ENCODE assay signal across 7 mouse cellular contexts in the genomic region with DNA sequence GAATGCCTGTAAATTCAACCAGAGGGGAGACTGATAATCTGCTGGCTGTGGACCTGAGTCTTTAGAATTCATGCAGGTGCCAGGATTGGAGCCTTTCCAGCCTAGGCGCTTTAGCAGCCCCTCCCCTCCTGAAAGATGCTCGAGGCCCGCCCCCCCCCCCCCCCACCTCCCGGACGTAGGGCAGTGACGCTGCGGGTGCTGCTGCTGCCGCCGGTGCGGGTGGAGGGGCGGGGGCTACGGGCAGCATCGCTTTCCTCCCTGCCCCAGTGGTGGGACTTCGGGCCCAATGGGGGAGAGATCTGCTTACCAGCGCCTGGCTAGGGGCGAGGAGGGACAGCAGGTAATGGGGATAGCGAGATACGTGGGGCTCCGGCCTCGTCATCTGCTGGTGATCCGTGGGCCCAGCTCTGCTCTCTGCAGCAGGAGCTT. TPM values are rescaled to one million over a fixed set of nuclear protein-coding genes. Genes with fewer than 3 reads are reported as not detected.
DNase-seq lines count a peak whose midpoint lies in the region; ATAC-seq and TF ChIP-seq lines count a peak whose summit lies in the region.

No protein-coding gene starts in this region.

- H3K4me1 ChIP-seq in bone marrow, adult 2 months (ENCODE audit: control insufficient read depth, insufficient read depth, low read length): peaks cover 4% of the 10 kb centered on the region
- H3K4me1 ChIP-seq in midbrain, embryonic 13.5 days (replicated peaks): peaks cover 59% of the 10 kb centered on the region

- no peaks in the 10 kb centered on the region for H3K9me3 ChIP-seq in midbrain, embryonic 13.5 days

- intact Hi-C loops in left cerebral cortex, postnatal 14 days (cut with DNase I): loop anchor here (2.0 kb wide), 1 partner anchor 24 kb away; no protein-coding TSS in a partner anchor

- H3K27ac ChIP-seq in bone marrow, adult 2 months (ENCODE audit: control insufficient read depth, insufficient read depth, low read depth, low read length, poor library complexity): no peak overlapping the region
- peak overlapping the region; percentile 85 for H3K27ac ChIP-seq in midbrain, embryonic 13.5 days

- H3K4me3 ChIP-seq in bone marrow, adult 2 months (replicated peaks; ENCODE audit: control insufficient read depth, low read depth, low read length): peak overlapping the region; percentile 38
- H3K4me3 ChIP-seq in midbrain, embryonic 13.5 days (replicated peaks): peak overlapping the region; percentile 48

- H3K36me3 ChIP-seq in midbrain, embryonic 13.5 days: no peaks in the 10 kb centered on the region

- TF ChIP-seq POLR2A in bone marrow, adult 2 months (IDR thresholded peaks at IDR 0.05; ENCODE audit: borderline replicate concordance, control insufficient read depth, low read depth, low read length): no peak

- peak overlapping the region; percentile 76 for H3K9ac ChIP-seq in midbrain, embryonic 13.5 days (replicated peaks)

- peak; percentile 22; the same call in 1 of the 2 replicates for ATAC-seq in common myeloid progenitor, adult 5-6 weeks (replicated peaks; ENCODE audit: low read depth, poor library complexity, severe bottlenecking)
- peak; percentile 6 for ATAC-seq in midbrain, embryonic 13.5 days

- 5% methylated on average over 20 of the region's 21 CpGs for WGBS in bone marrow, adult 2 months
- WGBS in midbrain, embryonic 13.5 days: 4% methylated on average over 11 of the region's 21 CpGs

- peak; percentile 45 to 73 for DNase-seq in left cerebral cortex, postnatal 14 days (ENCODE audit: low spot score in 2 of 2)
- DNase-seq in left cerebral cortex, adult 11 months (ENCODE audit: low spot score): no peak
- DNase-seq in induced T-regulatory cell, adult 2 months (ENCODE audit: low read depth): peak; percentile 71
- peak; percentile 54 to 74 for DNase-seq in thymus, postnatal 36 days

- no peaks in the 10 kb centered on the region for H3K27me3 ChIP-seq in midbrain, embryonic 13.5 days

- peak overlapping the region; percentile 69 for H3K4me2 ChIP-seq in midbrain, embryonic 13.5 days (replicated peaks)

- TF ChIP-seq CTCF in bone marrow, adult 2 months (IDR thresholded peaks at IDR 0.05; ENCODE audit: control insufficient read depth, insufficient read depth, low read length): no peak

RNA-seq across cellular contexts. Expression of a gene that starts 15.1 kb away (rescaled TPM):
- 100 to 1,000 TPM; 112 TPM for total RNA-seq in left cerebral cortex, postnatal 14 days (2021)
- polyA plus RNA-seq in bone marrow, adult 2 months (2011; ENCODE audit: insufficient read depth, insufficient read length, low replicate concordance, missing spikeins): 70.2 and 105 TPM in 2 replicates
- 11.7 and 13.4 TPM in 2 replicates for total RNA-seq in common myeloid progenitor, adult 5-6 weeks (2017)
- 15.6 and 17.7 TPM in 2 replicates for polyA plus RNA-seq in midbrain, embryonic 13.5 days (2015; fragmentation: Nextera tagmentation; extraction: Ambion mirVana)

RNA-seq across cellular contexts. Expression of a gene that starts 50.0 kb away (rescaled TPM):
- 10 to 100 TPM; 89.4 to 97.8 TPM for total RNA-seq in left cerebral cortex, postnatal 14 days (2021)
- 210 and 334 TPM in 2 replicates for polyA plus RNA-seq in bone marrow, adult 2 months (2011; ENCODE audit: insufficient read depth, insufficient read length, low replicate concordance, missing spikeins)
- total RNA-seq in common myeloid progenitor, adult 5-6 weeks (2017): 133 and 139 TPM in 2 replicates
- polyA plus RNA-seq in midbrain, embryonic 13.5 days (2015; fragmentation: Nextera tagmentation; extraction: Ambion mirVana): 35.8 and 45.9 TPM in 2 replicates
